8 mouse cellular contexts compared by ENCODE assay signal in the genomic region with DNA sequence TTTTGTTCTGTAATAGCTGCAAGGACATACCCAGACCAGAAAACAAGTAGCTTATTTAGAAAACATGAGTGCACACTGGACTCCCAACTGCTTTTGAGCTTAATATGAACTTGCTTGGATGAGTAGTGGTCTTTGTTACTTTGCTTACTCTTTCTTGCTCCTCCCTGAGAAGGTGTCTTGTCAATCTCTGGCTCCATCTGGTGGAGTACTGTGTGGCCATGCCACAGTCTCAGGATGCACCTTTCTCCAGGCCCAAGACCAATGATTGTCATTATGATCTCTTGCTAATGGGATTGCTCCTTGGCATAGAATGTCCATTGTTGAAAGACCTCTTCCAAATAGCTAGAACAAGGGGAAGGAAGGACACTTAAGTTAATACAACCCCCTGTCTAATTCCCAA.
A peak's percentile ranks its signal among the peaks of the same experiment; 100 is the strongest.
DNase-seq lines count a peak whose midpoint lies in the region; ATAC-seq and TF ChIP-seq lines count a peak whose summit lies in the region.

No protein-coding gene starts in this region.

- TF ChIP-seq CTCF in intestine, postnatal 0 days (IDR thresholded peaks at IDR 0.05; ENCODE audit: low read depth) = peak; percentile 87
- TF ChIP-seq CTCF in E14TG2a.4 (conservative IDR thresholded peaks at IDR 0.05; ENCODE audit: low read length) = peak; percentile 12
- peak; percentile 72 for TF ChIP-seq CTCF in lung, postnatal 0 days (IDR thresholded peaks at IDR 0.05)

- no peaks in the 10 kb centered on the region for H3K27me3 ChIP-seq in intestine, postnatal 0 days (replicated peaks; ENCODE audit: control insufficient read depth, insufficient read depth, low read length)
- H3K27me3 ChIP-seq in intestine, embryonic 15.5 days (replicated peaks) = no peaks in the 10 kb centered on the region
- H3K27me3 ChIP-seq in E14TG2a.4 (ENCODE audit: insufficient read depth, low read length) = no peaks in the 10 kb centered on the region
- H3K27me3 ChIP-seq in lung, postnatal 0 days (replicated peaks; ENCODE audit: insufficient read depth, low read length) = no peaks in the 10 kb centered on the region

- DNase-seq in adrenal gland, postnatal 10 days = peak; percentile 35
- peak; percentile 27 for DNase-seq in lung, postnatal 0 days (ENCODE audit: low spot score)

- no peaks in the 10 kb centered on the region for H3K36me3 ChIP-seq in intestine, postnatal 0 days (ENCODE audit: control insufficient read depth, insufficient read depth)
- no peaks in the 10 kb centered on the region for H3K36me3 ChIP-seq in intestine, embryonic 15.5 days
- H3K36me3 ChIP-seq in E14TG2a.4 (ENCODE audit: insufficient read depth, low read length) = no peaks in the 10 kb centered on the region
- no peaks in the 10 kb centered on the region for H3K36me3 ChIP-seq in lung, postnatal 0 days (ENCODE audit: insufficient read depth, low read length)

- ATAC-seq in intestine, postnatal 0 days = no peak
- ATAC-seq in intestine, embryonic 15.5 days = no peak
- peak; percentile 46 to 64; a peak in 1 of 4 replicates for ATAC-seq in hematopoietic stem cell, adult 5-6 weeks (replicated peaks in 1 of 2; ENCODE audit: insufficient read depth in 1 of 2, low FRiP score in 2 of 2, low TSS enrichment in 1 of 2, low read depth in 1 of 2, poor library complexity in 2 of 2, severe bottlenecking in 2 of 2)
- no peak for ATAC-seq in lung, postnatal 0 days
- no peak for ATAC-seq in erythroid progenitor cell, adult 5-6 weeks (replicated peaks; ENCODE audit: low FRiP score, poor library complexity, severe bottlenecking)
- ATAC-seq in megakaryocyte, adult 5-6 weeks (ENCODE audit: poor library complexity, severe bottlenecking) = no peak

- H3K4me1 ChIP-seq in intestine, postnatal 0 days (replicated peaks; ENCODE audit: control insufficient read depth, insufficient read depth, low read length) = no peaks in the 10 kb centered on the region
- no peaks in the 10 kb centered on the region for H3K4me1 ChIP-seq in intestine, embryonic 15.5 days (replicated peaks)
- H3K4me1 ChIP-seq in E14TG2a.4 (replicated peaks; ENCODE audit: low read depth, low read length) = no peaks in the 10 kb centered on the region
- H3K4me1 ChIP-seq in lung, postnatal 0 days (ENCODE audit: insufficient read depth, low read depth, low read length) = no peaks in the 10 kb centered on the region

- H3K9me3 ChIP-seq in intestine, postnatal 0 days (ENCODE audit: control insufficient read depth) = no peaks in the 10 kb centered on the region
- H3K9me3 ChIP-seq in intestine, embryonic 15.5 days = no peaks in the 10 kb centered on the region
- H3K9me3 ChIP-seq in E14TG2a.4 (ENCODE audit: low read length) = no peaks in the 10 kb centered on the region
- H3K9me3 ChIP-seq in lung, postnatal 0 days (ENCODE audit: low read length) = no peaks in the 10 kb centered on the region

- TF ChIP-seq EP300 in lung, postnatal 0 days (IDR thresholded peaks at IDR 0.05) = no peak

- no peak overlapping the region for H3K4me3 ChIP-seq in intestine, postnatal 0 days (ENCODE audit: low read depth, low read length)
- no peak overlapping the region for H3K4me3 ChIP-seq in intestine, embryonic 15.5 days (replicated peaks)
- H3K4me3 ChIP-seq in E14TG2a.4 (replicated peaks; ENCODE audit: low read length) = no peak overlapping the region
- no peak overlapping the region for H3K4me3 ChIP-seq in lung, postnatal 0 days (ENCODE audit: low read depth, low read length)

- H3K4me2 ChIP-seq in intestine, postnatal 0 days (replicated peaks; ENCODE audit: low read depth) = no peak overlapping the region
- H3K4me2 ChIP-seq in intestine, embryonic 15.5 days (replicated peaks) = no peak overlapping the region
- no peak overlapping the region for H3K4me2 ChIP-seq in lung, postnatal 0 days (replicated peaks; ENCODE audit: low read depth, low read length)

- no peak overlapping the region for H3K27ac ChIP-seq in intestine, postnatal 0 days (ENCODE audit: low read depth, low read length)
- no peak overlapping the region for H3K27ac ChIP-seq in intestine, embryonic 15.5 days
- no peak overlapping the region for H3K27ac ChIP-seq in lung, postnatal 0 days (ENCODE audit: low read length)

- no peak overlapping the region for H3K9ac ChIP-seq in intestine, postnatal 0 days (ENCODE audit: low read depth, low read length)
- no peak overlapping the region for H3K9ac ChIP-seq in intestine, embryonic 15.5 days
- no peak overlapping the region for H3K9ac ChIP-seq in lung, postnatal 0 days (replicated peaks; ENCODE audit: low read depth)

Comparison
In these comparisons a context has a peak if more than half of its experiments do, and no peak if none do; other contexts are left out.
1. ATAC-seq: peak in hematopoietic stem cell, adult 5-6 weeks (2 of 2); none in intestine, postnatal 0 days (single experiment), intestine, embryonic 15.5 days (single experiment), lung, postnatal 0 days (single experiment), erythroid progenitor cell, adult 5-6 weeks (single experiment) and megakaryocyte, adult 5-6 weeks (single experiment).
2. CTCF ChIP-seq: peak in every context shown above with its lines; median percentile 87 in intestine, postnatal 0 days; 72 in lung, postnatal 0 days; 12 in E14TG2a.4.